Mouse (Mus musculus): ENCODE results near the gene Fam162b.
A peak's percentile ranks its signal among the peaks of the same experiment; 100 is the strongest.

Gene Fam162b

GRCm38 (mm10) chr10:51590139-51590574 lies at the start of gene Fam162b:
Gene Fam162b (minus strand): TSS chr10:51590517.
- no peak for DNase-seq (ENCODE audit: low spot score in 2 of 2)

DNA sequence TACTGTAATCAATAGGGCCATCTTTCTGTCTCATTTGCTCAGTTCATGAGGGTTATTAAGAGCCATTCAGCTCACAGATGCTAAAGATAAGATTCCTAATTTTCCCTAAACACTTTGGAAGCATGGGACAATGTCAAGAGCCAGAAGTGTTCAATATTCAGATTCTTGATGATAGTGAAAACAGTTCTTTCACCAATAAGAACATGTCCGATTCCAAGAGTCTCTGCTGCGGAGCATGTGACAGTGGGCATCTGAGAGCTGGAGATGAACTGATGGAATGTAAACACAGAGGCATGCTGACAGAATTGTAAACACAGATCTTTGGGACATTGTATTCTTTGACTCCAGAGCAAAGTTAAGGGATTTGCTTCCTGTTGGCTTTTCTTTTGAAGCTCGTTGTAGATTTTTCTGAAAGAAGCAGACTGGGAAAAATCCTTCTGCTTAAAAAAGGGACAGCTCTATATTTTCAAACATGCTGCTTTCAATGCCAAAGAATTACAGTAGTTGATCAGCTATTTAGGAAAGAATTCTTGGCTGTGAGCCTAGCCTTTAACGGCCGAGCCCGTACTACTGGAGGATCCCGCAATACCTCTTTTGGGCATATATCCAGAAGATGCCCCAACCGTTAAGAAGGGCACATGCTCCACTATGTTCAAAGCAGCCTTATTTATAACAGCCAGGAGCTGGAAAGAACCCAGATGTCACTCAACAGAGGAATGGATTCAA lies 41.3 kb upstream of the Fam162b start, which contains the start of gene Gprc6a:
TSS of gene Gprc6a (minus strand) at position 51 of the 726 bp plus-strand sequence.
- DNase-seq (ENCODE audit: low spot score in 2 of 2), result no peak

- no peak for DNase-seq (ENCODE audit: low spot score in 2 of 2)
These were observed 30.9 kb upstream of the Fam162b start for GRCm38 (mm10) chr10:51621193-51621592.

DNA sequence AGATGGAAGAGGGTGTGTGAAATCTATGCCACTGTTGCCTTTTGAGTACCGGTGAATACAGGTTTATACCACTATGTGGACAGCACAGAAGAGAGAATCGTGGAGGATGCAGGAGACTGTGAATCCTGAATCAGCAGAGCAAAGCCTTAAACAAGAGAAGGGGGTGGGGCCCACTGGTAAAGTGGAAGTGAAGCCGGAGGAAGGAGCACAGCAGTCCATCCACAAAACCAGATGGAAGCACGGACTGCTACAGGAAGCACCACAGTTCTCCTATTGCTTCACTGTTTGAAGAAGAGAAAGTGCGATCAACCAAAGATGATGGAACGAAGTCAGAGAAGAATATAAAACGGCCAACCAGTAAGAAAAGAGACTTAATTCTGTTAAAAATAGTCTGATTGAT lies 29.8 kb upstream of the Fam162b start:
- no peak for DNase-seq (ENCODE audit: low spot score in 2 of 2)

GRCm38 (mm10) chr10:51618538-51618937 lies 28.2 kb upstream of the Fam162b start:
- no peak for DNase-seq (ENCODE audit: low spot score in 2 of 2)

DNA sequence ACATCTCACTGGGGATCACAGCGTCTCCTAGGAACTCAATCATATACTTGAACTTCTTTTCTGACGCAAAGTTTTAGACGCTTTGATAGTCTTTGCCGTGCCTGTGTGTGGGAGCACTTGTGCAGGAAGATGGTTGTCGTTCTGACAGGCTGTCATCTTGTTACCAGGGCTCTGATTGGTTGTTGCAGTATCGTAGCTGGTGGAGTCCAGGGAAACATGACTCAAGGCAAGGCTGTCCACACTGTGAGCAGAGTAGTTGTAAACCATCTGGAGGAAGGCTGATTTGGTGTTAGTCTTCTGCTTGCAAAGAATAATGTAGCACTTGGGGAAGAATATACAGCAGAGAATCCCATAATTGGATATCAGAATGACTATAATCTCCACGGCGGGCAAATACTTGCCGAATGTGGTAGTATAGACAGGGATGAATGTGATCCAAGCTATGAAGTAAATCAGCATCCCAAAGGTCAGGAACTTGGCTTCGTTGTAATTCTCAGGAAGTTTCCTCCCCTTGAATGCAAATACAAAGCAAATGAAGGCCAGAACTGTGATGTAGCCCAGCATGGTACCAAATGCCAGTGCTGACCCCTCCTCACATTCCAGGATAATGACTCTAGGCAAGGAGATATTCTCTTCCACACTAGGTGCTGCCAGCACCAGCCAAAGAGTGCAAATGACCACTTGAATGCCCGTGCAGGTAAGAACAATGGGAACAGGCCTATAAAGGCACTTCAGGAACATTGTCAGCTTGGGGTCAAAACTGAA lies 24.7 kb upstream of the Fam162b start:
- no peak for DNase-seq (ENCODE audit: low spot score in 2 of 2)

GRCm38 (mm10) chr10:51613421-51613820 lies 23.1 kb upstream of the Fam162b start:
- DNase-seq (ENCODE audit: low spot score in 2 of 2), result no peak

GRCm38 (mm10) chr10:51611969-51612682 lies 21.8 kb upstream of the Fam162b start:
- DNase-seq (ENCODE audit: low spot score in 2 of 2), result no peak

DNA sequence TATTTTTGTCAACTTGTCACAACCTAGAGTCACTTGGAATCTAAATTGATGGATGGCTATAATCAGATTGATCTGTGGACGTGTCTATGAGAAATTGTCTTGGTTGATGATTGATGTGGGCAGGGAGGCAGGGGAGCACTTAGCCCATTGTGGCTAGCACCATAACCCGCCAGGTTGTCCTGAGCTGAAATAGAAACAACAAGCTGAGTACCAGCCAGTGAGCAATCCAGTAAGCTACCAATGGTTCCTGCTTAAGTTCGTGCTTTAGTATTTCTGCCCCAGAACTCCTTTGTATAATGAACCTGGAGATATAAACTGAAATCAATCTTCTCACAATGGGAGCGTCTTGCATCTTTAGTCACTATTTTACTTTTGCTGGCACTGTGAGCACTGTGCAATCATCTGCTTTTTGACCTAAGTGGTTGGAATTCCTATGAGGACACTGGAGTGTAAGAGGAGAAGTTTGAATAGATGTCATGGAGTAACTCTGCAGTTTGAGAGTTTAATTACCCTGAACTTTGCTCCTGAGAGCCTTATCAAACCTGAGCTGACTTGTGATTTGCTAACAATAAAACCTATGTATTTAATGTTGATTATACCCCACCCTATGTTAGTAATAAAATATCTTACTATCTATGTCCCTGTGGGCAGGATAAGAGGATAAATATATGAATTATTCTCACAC lies 19.6 kb upstream of the Fam162b start:
- no peak for DNase-seq (ENCODE audit: low spot score in 2 of 2)

DNA sequence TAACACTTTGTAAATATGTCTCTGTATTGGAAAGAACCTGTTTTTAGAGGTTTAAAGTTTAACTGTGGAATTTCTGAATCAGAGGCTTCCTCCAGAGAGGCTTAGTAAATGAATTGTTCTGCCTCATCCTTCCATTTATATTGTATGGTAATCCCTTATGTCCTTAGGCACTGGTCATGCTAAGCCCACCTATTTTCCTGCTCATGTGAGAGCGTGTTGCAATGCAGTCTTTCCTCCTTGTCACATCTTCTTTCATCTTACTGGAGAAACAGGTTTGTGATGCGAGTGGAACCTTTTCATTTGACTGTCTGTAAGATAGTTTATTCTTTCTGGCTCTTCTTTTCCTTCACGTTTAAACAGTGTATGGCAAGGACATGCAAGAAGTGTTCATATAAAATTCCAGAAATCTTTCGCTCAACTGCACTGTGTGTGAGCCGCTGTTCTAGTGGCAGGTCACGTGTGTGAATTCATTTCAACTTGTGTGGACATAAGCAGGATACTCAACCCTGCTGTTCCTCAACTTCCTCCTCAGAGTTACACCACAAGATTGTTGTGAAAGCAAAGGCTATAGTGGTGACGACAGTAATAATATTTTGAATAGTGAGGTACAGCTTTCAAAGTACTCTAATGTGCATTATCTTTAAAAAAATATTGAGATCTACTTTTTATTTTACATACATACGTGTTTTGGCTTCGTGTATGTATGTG lies 6.8 kb upstream of the Fam162b start:
- no peak for DNase-seq (ENCODE audit: low spot score in 2 of 2)

- no peak for DNase-seq (ENCODE audit: low spot score in 2 of 2)
These were observed 4.9 kb upstream of the Fam162b start for GRCm38 (mm10) chr10:51595001-51595931.

- DNase-seq (ENCODE audit: low spot score in 2 of 2), result no peak
These were observed 1.3 kb upstream of the Fam162b start for GRCm38 (mm10) chr10:51591574-51591973.

DNA sequence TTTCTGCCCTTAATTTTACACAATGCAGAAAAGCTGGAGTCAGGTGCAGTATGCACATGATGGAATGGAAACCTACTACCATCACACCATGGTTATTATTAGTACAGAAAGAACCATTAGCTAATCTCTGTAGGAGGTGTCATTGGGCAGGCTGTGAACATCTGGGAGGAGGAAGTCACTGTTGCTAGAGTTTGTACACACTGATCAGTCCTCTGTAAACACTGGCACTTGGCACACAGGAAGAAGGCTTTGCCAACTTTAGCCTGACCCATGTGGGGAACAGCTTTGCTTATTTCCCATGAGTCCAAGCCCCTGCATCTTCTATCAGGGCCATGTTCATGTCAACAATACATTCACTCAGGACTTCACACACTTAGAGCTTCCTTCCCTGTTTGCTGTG lies 5.4 kb downstream of the Fam162b start:
- DNase-seq (ENCODE audit: low spot score in 2 of 2), result no peak

DNA sequence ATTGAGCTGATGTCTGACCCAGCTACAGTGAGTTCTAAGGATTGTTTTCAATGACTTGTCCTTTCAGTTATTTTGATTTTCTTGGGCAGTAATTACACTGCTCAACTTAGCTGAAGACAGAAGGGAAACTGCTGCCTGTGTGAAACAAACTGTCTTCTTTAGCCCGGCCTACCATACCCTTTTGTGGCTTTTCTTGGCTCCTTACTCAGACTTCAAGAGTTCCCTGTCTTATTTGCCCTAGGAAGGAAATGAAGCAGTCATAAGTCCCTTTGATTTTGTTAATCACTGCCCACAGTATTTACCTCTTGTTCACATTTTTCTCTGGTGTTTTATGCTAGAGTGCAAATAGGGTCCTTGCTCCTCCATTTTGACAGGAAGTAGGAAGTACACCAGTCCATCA lies 5.9 kb downstream of the Fam162b start:
- no peak for DNase-seq (ENCODE audit: low spot score in 2 of 2)

GRCm38 (mm10) chr10:51571225-51571996 lies 18.9 kb downstream of the Fam162b start:
- DNase-seq (ENCODE audit: low spot score in 2 of 2), result no peak

GRCm38 (mm10) chr10:51556005-51556404 lies 34.3 kb downstream of the Fam162b start:
- DNase-seq (ENCODE audit: low spot score in 2 of 2), result no peak

DNA sequence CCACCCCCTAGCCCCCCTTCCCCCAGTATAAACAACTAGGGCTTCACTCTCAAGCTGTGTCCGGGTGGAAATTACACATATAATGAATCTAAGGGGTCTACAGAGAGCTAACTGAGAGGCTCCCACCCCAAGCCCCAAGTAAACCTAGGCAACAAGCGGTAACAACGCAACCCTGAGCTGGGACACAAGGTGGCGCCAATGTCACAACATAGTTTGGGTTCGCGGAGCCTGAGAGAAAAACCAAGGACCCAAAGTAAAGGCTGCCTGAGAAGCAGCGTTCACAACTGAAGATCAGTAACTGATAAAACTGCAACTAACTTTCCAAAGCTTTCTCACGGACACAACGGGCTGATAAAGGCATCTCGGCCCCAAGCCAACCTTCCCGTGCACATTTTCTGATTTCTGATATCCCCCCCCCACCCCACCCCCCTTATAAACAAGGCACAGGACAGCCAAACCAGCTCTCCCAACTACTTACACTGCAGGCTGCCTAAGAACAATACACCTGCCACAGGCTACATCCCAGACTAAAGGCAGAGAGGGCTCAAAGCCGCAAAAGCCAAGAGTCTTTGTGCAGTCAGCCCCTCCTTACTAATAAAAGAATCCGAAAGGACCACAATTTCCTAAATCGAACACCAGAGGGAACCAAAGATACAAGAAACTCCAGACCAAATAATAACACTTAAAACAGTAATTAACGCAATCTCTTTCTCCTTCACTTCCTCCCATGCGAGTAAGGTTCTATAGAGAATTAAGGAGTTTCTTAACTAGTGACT lies 36.8 kb downstream of the Fam162b start:
- peak; percentile 51 to 82 for DNase-seq (ENCODE audit: low spot score in 2 of 2)
